19 mouse cellular contexts compared by ENCODE assay signal in the genomic region with DNA sequence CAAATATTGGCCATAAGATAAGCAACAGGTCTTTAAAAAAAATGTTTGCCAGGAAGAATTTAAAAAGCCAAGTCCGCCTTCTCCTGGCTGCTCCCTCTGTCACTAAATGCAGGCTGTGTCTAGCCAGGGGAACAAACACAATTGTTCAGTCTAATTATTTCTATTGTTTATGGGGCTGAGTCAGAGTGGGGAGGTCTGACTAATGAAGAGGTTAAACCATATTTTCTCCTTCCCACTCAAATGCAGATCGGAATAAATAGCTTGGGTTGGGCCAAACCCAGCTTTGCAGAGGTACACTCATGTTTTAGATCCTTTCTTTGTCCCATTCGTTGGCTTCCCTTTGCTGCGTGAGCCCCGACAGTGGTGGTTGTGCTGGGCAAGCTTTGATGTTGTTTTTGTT. TPM values are rescaled to one million over a fixed set of nuclear protein-coding genes. Genes with fewer than 3 reads are reported as not detected.
A peak's percentile ranks its signal among the peaks of the same experiment; 100 is the strongest.
DNase-seq lines count a peak whose midpoint lies in the region; ATAC-seq and TF ChIP-seq lines count a peak whose summit lies in the region.
"Had no signal": no experiment of that assay in that cellular context is flagged by ENCODE, and none has a peak within 500 bp of the region (broad histone marks: within the 10 kb centered on the region; RNA-seq: fewer than 3 reads in every experiment).

No protein-coding gene starts in this region.

- peaks cover 14% of the 10 kb centered on the region for H3K9me3 ChIP-seq in E14TG2a.4 (ENCODE audit: low read length)
- H3K9me3 ChIP-seq in hindbrain, embryonic 13.5 days: no peaks in the 10 kb centered on the region
- H3K9me3 ChIP-seq: embryonic facial prominence, embryonic 10.5 days; embryonic facial prominence, embryonic 12.5 days; forebrain, embryonic 13.5 days; forebrain, embryonic 15.5 days had no signal

- H3K4me2 ChIP-seq in myocyte (ENCODE audit: low read depth): peak overlapping the region; percentile 14
- no peak overlapping the region for H3K4me2 ChIP-seq in hindbrain, embryonic 13.5 days
- H3K4me2 ChIP-seq: embryonic facial prominence, embryonic 12.5 days; forebrain, embryonic 13.5 days; forebrain, embryonic 15.5 days had no signal

- H3K9ac ChIP-seq in hindbrain, embryonic 13.5 days: no peak overlapping the region
- H3K9ac ChIP-seq: embryonic facial prominence, embryonic 12.5 days; forebrain, embryonic 13.5 days; forebrain, embryonic 15.5 days; forebrain, postnatal 0 days had no signal

- H3K27me3 ChIP-seq in E14TG2a.4 (ENCODE audit: insufficient read depth, low read length): 0 out of 2 replicates have a peak, but pooled peaks cover 4% of the 10 kb centered on the region
- H3K27me3 ChIP-seq in myocyte (ENCODE audit: control insufficient read depth, insufficient read depth, insufficient read length): no peaks in the 10 kb centered on the region
- peaks cover 19% of the 10 kb centered on the region for H3K27me3 ChIP-seq in hindbrain, embryonic 13.5 days

- no peaks in the 10 kb centered on the region for H3K36me3 ChIP-seq in E14TG2a.4 (ENCODE audit: insufficient read depth, low read length)
- no peaks in the 10 kb centered on the region for H3K36me3 ChIP-seq in myocyte (ENCODE audit: control insufficient read depth, insufficient read depth)
- no peaks in the 10 kb centered on the region for H3K36me3 ChIP-seq in hindbrain, embryonic 13.5 days
- H3K36me3 ChIP-seq: embryonic facial prominence, embryonic 10.5 days; embryonic facial prominence, embryonic 12.5 days; forebrain, embryonic 15.5 days; G1E had no signal

- 83% methylated on average over 5 of the region's 5 CpGs for WGBS in hindbrain, embryonic 13.5 days

- no peak for TF ChIP-seq POLR2A in myocyte (IDR thresholded peaks at IDR 0.05; ENCODE audit: insufficient read length, low read depth)

- H3K4me1 ChIP-seq in E14TG2a.4 (replicated peaks; ENCODE audit: low read depth, low read length): peaks cover 38% of the 10 kb centered on the region
- no peaks in the 10 kb centered on the region for H3K4me1 ChIP-seq in hindbrain, embryonic 13.5 days (replicated peaks)
- H3K4me1 ChIP-seq: embryonic facial prominence, embryonic 10.5 days; embryonic facial prominence, embryonic 12.5 days; forebrain, embryonic 13.5 days; forebrain, embryonic 15.5 days had no signal

- no peak for TF ChIP-seq CTCF in E14TG2a.4 (conservative IDR thresholded peaks at IDR 0.05; ENCODE audit: low read length)

- peak; percentile 65 for DNase-seq in Muller cell, postnatal 12 days (ENCODE audit: inconsistent ontology term)
- DNase-seq in layer of hippocampus, postnatal 10 days (ENCODE audit: low spot score in 2 of 2): no peak
- DNase-seq: adrenal gland, adult 2 months; adrenal gland, postnatal 10 days; adrenal gland, postnatal 25 days; cerebellum, adult 11-12 months; cerebellum, adult 2 months; cerebellum, adult 9-10 months; cerebellum, postnatal 10 days; cerebellum, postnatal 25 days; forebrain, postnatal 0 days had no signal

- ATAC-seq in hindbrain, embryonic 13.5 days (ENCODE audit: low FRiP score): no peak
- ATAC-seq: forebrain, embryonic 13.5 days; forebrain, embryonic 15.5 days; forebrain, postnatal 0 days had no signal

- H3K79me2 ChIP-seq in myocyte (ENCODE audit: control insufficient read depth, insufficient read depth): no peaks in the 10 kb centered on the region

- 0 out of 2 replicates have a peak overlapping the region, but pooled peaks have one; percentile 7 for H3K4me3 ChIP-seq in E14TG2a.4 (replicated peaks; ENCODE audit: low read length)
- H3K4me3 ChIP-seq in myocyte: no peak overlapping the region
- no peak overlapping the region for H3K4me3 ChIP-seq in hindbrain, embryonic 13.5 days
- H3K4me3 ChIP-seq: embryonic facial prominence, embryonic 10.5 days; embryonic facial prominence, embryonic 12.5 days; forebrain, embryonic 13.5 days; forebrain, embryonic 15.5 days had no signal

- no peak overlapping the region for H3ac ChIP-seq in myocyte (ENCODE audit: control insufficient read depth, insufficient read length)

- no peak overlapping the region for H3K27ac ChIP-seq in hindbrain, embryonic 13.5 days
- H3K27ac ChIP-seq: embryonic facial prominence, embryonic 10.5 days; embryonic facial prominence, embryonic 12.5 days; forebrain, embryonic 13.5 days; forebrain, embryonic 15.5 days had no signal

TF ChIP-seq in myocyte, 11 proteins besides CTCF, POLR2A, EP300 and RAD21:
- TF ChIP-seq MYOG (IDR thresholded peaks at IDR 0.05; ENCODE audit: control insufficient read depth in 1 of 3, insufficient read depth in 1 of 3, insufficient read length in 2 of 3, low read depth in 2 of 3) (no peak), TCF3 (IDR thresholded peaks at IDR 0.05; ENCODE audit: insufficient read length, low read depth) (no peak), REST (IDR thresholded peaks at IDR 0.05; ENCODE audit: insufficient read depth, insufficient read length) (no peak), POLR2AphosphoS2 (IDR thresholded peaks at IDR 0.05; ENCODE audit: insufficient read length, low read depth) (no peak), MAX (IDR thresholded peaks at IDR 0.05; ENCODE audit: low read depth) (no peak), CEBPB (IDR thresholded peaks at IDR 0.05; ENCODE audit: insufficient read depth, poor library complexity, severe bottlenecking) (no peak), USF1 (IDR thresholded peaks at IDR 0.05; ENCODE audit: low read depth) (no peak), MYOD1 (IDR thresholded peaks at IDR 0.05; ENCODE audit: control insufficient read depth in 1 of 3, insufficient read length in 2 of 3, low read depth in 2 of 3) (no peak)

RNA-seq across cellular contexts. Expression of gene Cnot10, which starts 9.4 kb away (rescaled TPM):
- polyA plus RNA-seq in myocyte (2012; fragmentation: generic; extraction: Trizol): 29.1 TPM
- 54.7 and 59.0 TPM in 2 replicates for polyA plus RNA-seq in hindbrain, embryonic 13.5 days (2015; fragmentation: Nextera tagmentation; extraction: Ambion mirVana)
- 10 to 100 TPM; 46.1 to 52.7 TPM for total RNA-seq in layer of hippocampus, postnatal 10 days (2021)

RNA-seq across cellular contexts. Expression of gene Dync1li1, which starts 39.2 kb away (rescaled TPM):
- 70.9 TPM for polyA plus RNA-seq in myocyte (2012; fragmentation: generic; extraction: Trizol)
- polyA plus RNA-seq in hindbrain, embryonic 13.5 days (2015; fragmentation: Nextera tagmentation; extraction: Ambion mirVana): 124 and 148 TPM in 2 replicates
- 100 to 1,000 TPM; 103 to 111 TPM for total RNA-seq in layer of hippocampus, postnatal 10 days (2021)
